Mouse (Mus musculus) heart, embryonic 11.5 days (tissue): ENCODE results near the gene Mrgpra2a. TPM values are rescaled to one million over a fixed set of nuclear protein-coding genes. Genes with fewer than 3 reads are reported as not detected.
"Not testable (repeated sequence)": the region's sequence is repeated elsewhere in the genome, so short reads cannot be mapped to it uniquely, and the experiment has no call there.

Experiments
- ATAC-seq: fragments of 200-750 bp; cut with Nextera tagmentation; replicated peaks from 2 replicates; pipeline ENCODE4 v1.8.0; 2017; ENCODE audit warnings: moderate library complexity; ENCODE audit not compliant: insufficient number of reproducible peaks, low FRiP score, low TSS enrichment
- H3K27ac ChIP-seq: fragments of 300-500 bp; sonication (generic); 2 replicates; pipeline ENCODE4 v1.5.1; 2014; ENCODE audit warnings: mild to moderate bottlenecking, low read depth, low read length
- H3K27me3 ChIP-seq: fragments of 300-500 bp; sonication (generic); 2 replicates; pipeline ENCODE4 v1.6.1; 2014; ENCODE audit warnings: mild to moderate bottlenecking, low read length, mixed read lengths; ENCODE audit not compliant: control insufficient read depth, insufficient read depth
- H3K36me3 ChIP-seq: fragments of 300-500 bp; sonication (generic); 2 replicates; pipeline ENCODE4 v1.6.1; 2014; ENCODE audit warnings: mild to moderate bottlenecking, low read length, moderate library complexity, mixed read lengths; ENCODE audit not compliant: control insufficient read depth, insufficient read depth
- H3K4me1 ChIP-seq: fragments of 300-500 bp; sonication (generic); 2 replicates; pipeline ENCODE4 v1.6.1; 2014; ENCODE audit warnings: low read length; ENCODE audit not compliant: control insufficient read depth, insufficient read depth
- H3K4me2 ChIP-seq: fragments of 300-500 bp; sonication (generic); 2 replicates; pipeline ENCODE4 v1.6.1; 2014; ENCODE audit warnings: mild to moderate bottlenecking, moderate library complexity
- H3K4me3 ChIP-seq: fragments of 300-500 bp; sonication (generic); 2 replicates; pipeline ENCODE4 v1.5.1; 2014; ENCODE audit warnings: low read depth, low read length
- H3K9ac ChIP-seq: fragments of 300-500 bp; sonication (generic); 2 replicates; pipeline ENCODE4 v1.6.1; 2014; ENCODE audit warnings: mild to moderate bottlenecking, low read depth, low read length, moderate library complexity
- H3K9me3 ChIP-seq: fragments of 300-500 bp; sonication (generic); replicated peaks from 2 replicates; pipeline ENCODE4 v1.6.1; 2016; ENCODE audit warnings: low read length; ENCODE audit not compliant: control insufficient read depth
- WGBS: fragments of 180-500 bp; shearing (Covaris S2); extraction: QIAGEN DNeasy Blood & Tissue Kit; methylation state at CpG from one replicate; pipeline ENCODE4 v1.1.7; 2014; ENCODE audit not compliant: insufficient replicate concordance; 5-methylcytosine and 5-hydroxymethylcytosine counted together
- polyA plus RNA-seq: library from polyadenylated mRNA; unstranded; fragments of >200 nt; fragmentation: Nextera tagmentation; extraction: Ambion mirVana; gene quantifications from 2 replicates; pipeline ENCODE4 v1.2.1, GENCODE M21; 2014

Gene Mrgpra2a
- not detected in 2 replicates for polyA plus RNA-seq

DNA sequence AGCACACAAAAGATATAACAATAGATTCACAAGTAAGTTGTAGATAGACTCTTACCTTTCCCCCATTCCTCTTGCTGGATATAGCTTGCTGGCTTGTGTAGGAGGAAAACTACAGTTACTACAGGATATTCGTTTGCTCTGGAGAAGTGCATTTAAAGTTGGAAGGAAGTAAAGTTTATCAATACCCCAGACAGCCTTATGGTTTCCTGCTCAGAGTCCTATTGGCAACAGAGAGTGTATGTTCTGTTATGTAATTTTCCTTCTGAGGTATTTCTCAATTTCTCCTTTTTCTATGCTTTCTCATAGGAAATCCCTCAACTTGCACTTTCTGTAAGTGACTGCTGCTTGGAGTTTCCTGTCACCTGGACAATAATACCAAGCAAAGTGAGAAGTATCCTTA, at the start of gene Mrgpra2a:
TSS of gene Mrgpra2a (minus strand) at position 125 of the 400 bp plus-strand sequence.
- not testable (repeated sequence) for H3K9ac ChIP-seq, H3K36me3 ChIP-seq, H3K9me3 ChIP-seq, H3K4me1 ChIP-seq, H3K27me3 ChIP-seq, H3K4me2 ChIP-seq, H3K27ac ChIP-seq, ATAC-seq, H3K4me3 ChIP-seq
- WGBS, result no CpG with 5 or more reads among the region's 1 CpGs

DNA sequence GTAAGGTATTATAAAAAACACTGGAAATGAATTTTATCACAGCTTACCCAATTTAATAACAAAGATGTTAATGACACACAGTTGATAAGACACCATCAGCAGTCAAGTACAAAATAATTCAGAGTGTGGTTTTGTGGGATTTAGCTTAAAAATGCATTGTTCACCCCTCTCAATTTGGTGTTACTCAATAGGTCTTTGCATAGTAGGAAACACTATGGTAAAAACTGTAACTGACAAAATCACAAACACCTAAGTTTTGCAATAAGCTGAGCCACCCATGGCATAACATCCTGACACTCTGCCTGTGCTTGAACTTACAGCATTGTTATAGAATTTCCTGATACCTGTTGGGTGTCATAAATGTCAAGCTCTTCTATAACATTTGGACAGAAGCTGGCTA, 39.3 kb upstream of the Mrgpra2a start:
- H3K4me3 ChIP-seq, H3K36me3 ChIP-seq, H3K27me3 ChIP-seq, H3K9ac ChIP-seq, H3K4me2 ChIP-seq, ATAC-seq, H3K9me3 ChIP-seq, H3K27ac ChIP-seq, H3K4me1 ChIP-seq: not testable (repeated sequence)

GRCm38 (mm10) chr7:47489438-47489837, 37.5 kb upstream of the Mrgpra2a start:
- not testable (repeated sequence) for H3K27me3 ChIP-seq

GRCm38 (mm10) chr7:47483181-47483580, 31.2 kb upstream of the Mrgpra2a start:
- H3K27me3 ChIP-seq, H3K4me3 ChIP-seq, H3K9me3 ChIP-seq, H3K4me2 ChIP-seq, H3K36me3 ChIP-seq, H3K27ac ChIP-seq, H3K4me1 ChIP-seq, H3K9ac ChIP-seq, ATAC-seq: not testable (repeated sequence)

More at GRCm38 (mm10) chr7:47489438-47489837, 37.5 kb upstream of the Mrgpra2a start:
- not testable (repeated sequence) for H3K4me3 ChIP-seq, H3K27ac ChIP-seq, H3K9ac ChIP-seq, ATAC-seq, H3K4me2 ChIP-seq, H3K9me3 ChIP-seq, H3K36me3 ChIP-seq, H3K4me1 ChIP-seq
- WGBS, result no CpG with 5 or more reads among the region's 1 CpGs

DNA sequence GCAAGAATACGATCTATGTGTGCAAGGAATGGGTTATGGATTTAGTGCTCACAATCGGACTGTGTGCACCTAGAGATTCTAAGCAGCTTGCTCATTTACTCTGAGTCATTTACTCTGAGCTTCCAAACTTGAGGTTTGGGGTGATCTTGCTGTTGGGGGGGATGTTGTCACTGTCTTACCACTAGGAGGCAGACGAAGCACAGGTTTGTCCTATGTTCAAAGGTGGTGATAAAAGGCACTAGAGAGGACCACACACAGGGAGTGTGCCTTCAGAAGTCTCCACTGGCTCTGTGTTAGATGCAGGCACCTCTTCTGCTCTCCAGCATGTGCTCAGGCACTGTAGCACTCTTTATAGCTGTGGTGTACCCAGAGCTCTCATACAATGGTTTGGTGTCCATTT, 22.0 kb upstream of the Mrgpra2a start:
- H3K4me2 ChIP-seq, H3K27me3 ChIP-seq, H3K9ac ChIP-seq, H3K27ac ChIP-seq, ATAC-seq, H3K4me1 ChIP-seq, H3K4me3 ChIP-seq, H3K36me3 ChIP-seq, H3K9me3 ChIP-seq: not testable (repeated sequence)
- WGBS, result 21% methylated on average over 1 of the region's 3 CpGs

DNA sequence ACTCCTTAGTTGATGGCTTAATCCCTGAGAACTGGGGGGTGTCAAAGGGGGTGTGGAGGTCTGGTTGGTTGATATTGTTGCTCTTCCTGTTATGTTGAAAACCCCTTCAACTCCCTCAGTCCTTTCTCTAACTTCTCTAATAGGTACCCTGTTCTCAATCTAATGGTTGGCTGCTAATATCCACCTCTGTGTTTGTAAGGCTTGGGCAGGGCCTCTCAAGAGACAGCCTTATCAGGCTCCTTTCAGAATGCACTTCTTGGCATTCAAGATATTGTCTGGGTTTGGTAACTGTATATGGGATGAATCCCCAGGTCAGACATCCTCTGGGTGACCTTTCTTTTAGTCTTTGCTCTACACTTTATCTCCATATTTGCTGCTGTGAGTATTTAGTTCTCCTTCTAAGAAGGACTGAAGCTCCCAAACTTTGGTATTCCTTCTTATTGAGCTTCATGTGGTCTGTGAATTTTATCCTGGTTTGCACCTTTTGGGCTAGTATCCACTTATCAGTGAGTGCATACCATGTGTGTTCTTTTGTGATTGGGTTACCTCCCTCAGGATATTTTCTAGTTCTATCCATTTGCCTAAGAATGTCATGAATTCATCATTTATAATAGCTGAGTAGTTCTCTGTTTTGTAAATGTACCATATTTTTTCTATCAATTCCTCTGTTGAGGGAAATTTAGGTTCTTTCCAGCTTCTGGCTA, 13.5 kb upstream of the Mrgpra2a start:
- ATAC-seq, H3K9me3 ChIP-seq, H3K9ac ChIP-seq, H3K27ac ChIP-seq, H3K4me1 ChIP-seq, H3K4me3 ChIP-seq, H3K4me2 ChIP-seq, H3K27me3 ChIP-seq, H3K36me3 ChIP-seq: not testable (repeated sequence)

DNA sequence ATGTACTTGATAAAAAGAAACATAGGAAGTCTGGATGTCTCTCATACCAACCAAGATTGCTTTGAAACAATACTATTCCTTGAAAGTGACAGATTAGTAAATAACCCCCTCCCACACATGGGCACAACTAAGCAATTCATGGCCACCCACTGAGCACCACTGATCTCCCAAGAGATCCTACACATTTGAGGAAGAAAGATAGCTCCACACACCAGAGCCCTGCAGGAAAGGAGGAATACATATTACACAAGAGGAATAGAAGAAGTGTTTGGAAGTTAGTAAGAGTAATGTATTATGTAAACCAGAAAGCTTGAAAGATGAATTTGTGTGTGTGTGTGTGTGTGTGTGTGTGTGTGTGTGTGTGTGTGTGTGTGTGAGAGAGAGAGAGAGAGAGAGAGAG, 6.2 kb downstream of the Mrgpra2a start:
- not testable (repeated sequence) for H3K27me3 ChIP-seq, ATAC-seq, H3K36me3 ChIP-seq, H3K9me3 ChIP-seq, H3K4me2 ChIP-seq, H3K4me3 ChIP-seq, H3K4me1 ChIP-seq, H3K9ac ChIP-seq, H3K27ac ChIP-seq

DNA sequence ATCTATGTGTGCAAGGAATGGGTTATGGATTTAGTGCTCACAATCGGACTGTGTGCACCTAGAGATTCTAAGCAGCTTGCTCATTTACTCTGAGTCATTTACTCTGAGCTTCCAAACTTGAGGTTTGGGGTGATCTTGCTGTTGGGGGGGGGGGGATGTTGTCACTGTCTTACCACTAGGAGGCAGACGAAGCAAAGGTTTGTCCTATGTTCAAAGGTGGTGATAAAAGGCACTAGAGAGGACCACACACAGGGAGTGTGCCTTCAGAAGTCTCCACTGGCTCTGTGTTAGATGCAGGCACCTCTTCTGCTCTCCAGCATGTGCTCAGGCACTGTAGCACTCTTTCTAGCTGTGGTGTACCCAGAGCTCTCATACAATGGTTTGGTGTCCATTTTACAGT, 15.5 kb downstream of the Mrgpra2a start:
- H3K4me1 ChIP-seq, H3K27me3 ChIP-seq, H3K9me3 ChIP-seq, H3K4me3 ChIP-seq, ATAC-seq, H3K4me2 ChIP-seq, H3K27ac ChIP-seq, H3K36me3 ChIP-seq, H3K9ac ChIP-seq: not testable (repeated sequence)
- WGBS, result 14% methylated on average over 1 of the region's 2 CpGs

DNA sequence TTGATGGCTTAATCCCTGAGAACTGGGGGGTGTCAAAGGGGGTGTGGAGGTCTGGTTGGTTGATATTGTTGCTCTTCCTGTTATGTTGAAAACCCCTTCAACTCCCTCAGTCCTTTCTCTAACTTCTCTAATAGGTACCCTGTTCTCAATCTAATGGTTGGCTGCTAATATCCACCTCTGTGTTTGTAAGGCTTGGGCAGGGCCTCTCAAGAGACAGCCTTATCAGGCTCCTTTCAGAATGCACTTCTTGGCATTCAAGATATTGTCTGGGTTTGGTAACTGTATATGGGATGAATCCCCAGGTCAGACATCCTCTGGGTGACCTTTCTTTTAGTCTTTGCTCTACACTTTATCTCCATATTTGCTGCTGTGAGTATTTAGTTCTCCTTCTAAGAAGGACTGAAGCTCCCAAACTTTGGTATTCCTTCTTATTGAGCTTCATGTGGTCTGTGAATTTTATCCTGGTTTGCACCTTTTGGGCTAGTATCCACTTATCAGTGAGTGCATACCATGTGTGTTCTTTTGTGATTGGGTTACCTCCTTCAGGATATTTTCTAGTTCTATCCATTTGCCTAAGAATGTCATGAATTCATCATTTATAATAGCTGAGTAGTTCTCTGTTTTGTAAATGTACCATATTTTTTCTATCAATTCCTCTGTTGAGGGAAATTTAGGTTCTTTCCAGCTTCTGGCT, 24.0 kb downstream of the Mrgpra2a start:
- not testable (repeated sequence) for H3K9ac ChIP-seq, H3K27me3 ChIP-seq, H3K36me3 ChIP-seq, H3K4me2 ChIP-seq, ATAC-seq, H3K27ac ChIP-seq, H3K4me1 ChIP-seq, H3K9me3 ChIP-seq, H3K4me3 ChIP-seq
